Mouse (Mus musculus): Measurements from ENCODE around the gene Prss21. TPM values are rescaled to one million over a fixed set of nuclear protein-coding genes. Genes with fewer than 3 reads are reported as not detected.

Prss21 gene
- polyA plus RNA-seq, 1 experiment = not detected

DNA sequence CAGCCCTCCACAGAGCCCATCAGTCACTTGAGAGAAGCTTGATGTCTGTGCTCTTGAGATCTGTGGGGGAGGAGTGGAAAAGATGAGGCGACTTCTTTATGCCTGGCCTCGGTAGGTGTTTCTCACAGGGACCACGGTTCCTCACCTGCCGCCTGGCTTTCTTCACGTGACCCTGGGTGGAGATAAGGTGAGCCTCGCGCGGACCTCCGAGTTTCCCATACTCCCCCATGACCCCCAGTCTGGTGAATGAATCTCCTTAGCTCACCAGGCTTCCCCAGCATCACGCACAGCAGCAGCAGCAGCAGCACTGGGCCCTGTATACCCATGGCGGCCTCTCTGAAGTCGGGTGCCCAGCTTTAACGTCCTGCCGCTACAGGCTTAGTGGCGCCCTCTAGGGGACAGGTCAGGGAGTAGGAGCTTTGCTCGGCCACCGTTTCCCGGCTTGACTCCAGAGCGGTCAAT is 24.0 kb upstream of the Prss21 start, which contains the start of the genes Prss32 and Prss41:
Prss32 (plus strand) TSS at position 44 of the 462 bp plus-strand sequence.
Prss41 (minus strand) TSS at position 361 of the 462 bp plus-strand sequence.
- H3K79me2 ChIP-seq (ENCODE audit: control insufficient read depth, insufficient read depth) = no peaks in the 10 kb centered on the region
- no peaks in the 10 kb centered on the region for H3K36me3 ChIP-seq (ENCODE audit: control insufficient read depth, insufficient read depth)
- H3K27me3 ChIP-seq (ENCODE audit: control insufficient read depth, insufficient read depth, insufficient read length) = no peaks in the 10 kb centered on the region
- no peak within 1 kb of the TSS for H3ac ChIP-seq (ENCODE audit: control insufficient read depth, insufficient read length)
- no peak within 1 kb of the TSS for H3K4me2 ChIP-seq (ENCODE audit: low read depth)
- TF ChIP-seq USF1 (IDR thresholded peaks at IDR 0.05; ENCODE audit: low read depth) (no peak), MYOG (IDR thresholded peaks at IDR 0.05; ENCODE audit: control insufficient read depth in 1 of 3, insufficient read depth in 1 of 3, insufficient read length in 2 of 3, low read depth in 2 of 3) (no peak), MYOD1 (IDR thresholded peaks at IDR 0.05; ENCODE audit: control insufficient read depth in 1 of 3, insufficient read length in 2 of 3, low read depth in 2 of 3) (no peak), CEBPB (IDR thresholded peaks at IDR 0.05; ENCODE audit: insufficient read depth, poor library complexity, severe bottlenecking) (no peak), TCF12 (IDR thresholded peaks at IDR 0.05; ENCODE audit: insufficient read depth, poor library complexity, severe bottlenecking) (no peak), MAX (IDR thresholded peaks at IDR 0.05; ENCODE audit: low read depth) (no peak), E2F4 (IDR thresholded peaks at IDR 0.05; ENCODE audit: insufficient read depth) (no peak), REST (IDR thresholded peaks at IDR 0.05; ENCODE audit: insufficient read depth, insufficient read length) (no peak), SRF (IDR thresholded peaks at IDR 0.05; ENCODE audit: control insufficient read depth, insufficient read length, low read depth) (no peak), TCF3 (IDR thresholded peaks at IDR 0.05; ENCODE audit: insufficient read length, low read depth) (no peak), POLR2AphosphoS2 (IDR thresholded peaks at IDR 0.05; ENCODE audit: insufficient read length, low read depth) (no peak), POLR2A (IDR thresholded peaks at IDR 0.05; ENCODE audit: insufficient read length, low read depth) (no peak)
- no peak within 1 kb of the TSS for H3K4me3 ChIP-seq

DNA sequence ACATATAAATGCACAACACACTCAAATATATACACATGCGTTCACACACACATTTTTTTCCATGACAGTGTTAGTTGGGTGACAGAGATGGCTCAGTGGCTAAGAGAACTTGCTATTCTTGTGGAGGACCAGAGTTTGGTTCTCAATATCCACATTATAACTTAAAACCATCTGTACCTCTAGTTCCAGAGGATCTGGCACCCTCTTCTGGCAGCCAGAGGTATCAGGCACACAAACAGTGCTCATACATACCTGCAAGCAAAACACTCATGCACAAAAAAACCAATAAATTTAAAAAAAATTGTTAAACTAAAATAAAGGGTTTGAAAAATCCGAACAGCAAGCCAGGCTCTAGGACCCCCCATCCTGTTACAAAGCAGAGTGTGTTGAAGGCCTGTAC is 17.8 kb upstream of the Prss21 start:
- Histone ChIP-seq H3K36me3 (ENCODE audit: control insufficient read depth, insufficient read depth) (no peaks in the 10 kb centered on the region), H3K4me2 (ENCODE audit: low read depth) (no peak overlapping the region), H3K79me2 (ENCODE audit: control insufficient read depth, insufficient read depth) (no peaks in the 10 kb centered on the region), H3K4me3 (no peak overlapping the region), H3ac (ENCODE audit: control insufficient read depth, insufficient read length) (no peak overlapping the region), H3K27me3 (ENCODE audit: control insufficient read depth, insufficient read depth, insufficient read length) (no peaks in the 10 kb centered on the region)
- TF ChIP-seq TCF3 (IDR thresholded peaks at IDR 0.05; ENCODE audit: insufficient read length, low read depth) (no peak), SRF (IDR thresholded peaks at IDR 0.05; ENCODE audit: control insufficient read depth, insufficient read length, low read depth) (no peak), MAX (IDR thresholded peaks at IDR 0.05; ENCODE audit: low read depth) (no peak), TCF12 (IDR thresholded peaks at IDR 0.05; ENCODE audit: insufficient read depth, poor library complexity, severe bottlenecking) (no peak), POLR2A (IDR thresholded peaks at IDR 0.05; ENCODE audit: insufficient read length, low read depth) (no peak), E2F4 (IDR thresholded peaks at IDR 0.05; ENCODE audit: insufficient read depth) (no peak), MYOD1 (IDR thresholded peaks at IDR 0.05; ENCODE audit: control insufficient read depth in 1 of 3, insufficient read length in 2 of 3, low read depth in 2 of 3) (no peak)

DNA sequence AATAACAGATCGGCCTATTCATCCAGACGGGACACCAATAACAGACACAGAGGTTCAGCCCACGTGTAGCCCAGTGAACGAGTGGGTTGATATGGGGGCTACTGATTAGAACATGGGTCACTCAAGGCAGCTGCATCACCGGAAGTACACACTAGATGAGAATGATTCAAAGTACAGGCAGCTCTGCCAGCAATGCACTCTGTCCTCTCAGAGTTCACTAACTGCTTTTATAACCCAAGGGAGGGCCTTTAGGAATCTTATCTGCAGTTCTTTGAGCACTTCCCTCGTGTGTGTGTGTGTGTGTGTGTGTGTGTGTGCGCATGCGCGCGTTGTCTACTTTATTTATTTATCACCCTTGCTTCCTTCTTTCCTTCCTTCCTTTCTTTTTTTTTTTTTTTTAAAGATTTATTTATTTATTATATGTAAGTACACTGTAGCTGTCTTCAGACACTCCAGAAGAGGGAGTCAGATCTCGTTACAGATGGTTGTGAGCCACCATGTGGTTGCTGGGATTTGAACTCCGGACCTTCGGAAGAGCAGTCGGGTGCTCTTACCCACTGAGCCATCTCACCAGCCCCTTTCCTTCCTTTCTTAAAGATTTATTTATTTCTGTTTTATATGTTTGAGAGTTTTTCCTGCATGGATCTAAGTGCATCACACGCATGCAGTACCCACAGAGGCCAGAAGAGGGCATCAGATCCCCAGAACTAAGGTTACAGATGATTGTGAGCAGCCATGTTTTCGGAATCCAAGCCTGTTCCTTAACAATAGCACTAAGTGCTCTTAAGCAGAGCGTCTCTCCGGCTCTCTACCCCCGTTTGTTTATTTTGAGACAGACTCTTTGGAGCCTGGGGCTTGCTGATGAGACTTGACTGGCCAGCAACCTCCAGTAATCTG is 16.8 kb upstream of the Prss21 start:
- TF ChIP-seq REST (IDR thresholded peaks at IDR 0.05; ENCODE audit: insufficient read depth, insufficient read length) (no peak), POLR2AphosphoS2 (IDR thresholded peaks at IDR 0.05; ENCODE audit: insufficient read length, low read depth) (no peak), SRF (IDR thresholded peaks at IDR 0.05; ENCODE audit: control insufficient read depth, insufficient read length, low read depth) (no peak), USF1 (IDR thresholded peaks at IDR 0.05; ENCODE audit: low read depth) (no peak), TCF3 (IDR thresholded peaks at IDR 0.05; ENCODE audit: insufficient read length, low read depth) (no peak), POLR2A (IDR thresholded peaks at IDR 0.05; ENCODE audit: insufficient read length, low read depth) (no peak), CEBPB (IDR thresholded peaks at IDR 0.05; ENCODE audit: insufficient read depth, poor library complexity, severe bottlenecking) (no peak), MYOD1 (IDR thresholded peaks at IDR 0.05; ENCODE audit: control insufficient read depth in 1 of 3, insufficient read length in 2 of 3, low read depth in 2 of 3) (no peak), TCF12 (IDR thresholded peaks at IDR 0.05; ENCODE audit: insufficient read depth, poor library complexity, severe bottlenecking) (no peak), E2F4 (IDR thresholded peaks at IDR 0.05; ENCODE audit: insufficient read depth) (no peak), MYOG (IDR thresholded peaks at IDR 0.05; ENCODE audit: control insufficient read depth in 1 of 3, insufficient read depth in 1 of 3, insufficient read length in 2 of 3, low read depth in 2 of 3) (no peak), MAX (IDR thresholded peaks at IDR 0.05; ENCODE audit: low read depth) (no peak)
- Histone ChIP-seq H3K36me3 (ENCODE audit: control insufficient read depth, insufficient read depth) (no peaks in the 10 kb centered on the region), H3K27me3 (ENCODE audit: control insufficient read depth, insufficient read depth, insufficient read length) (no peaks in the 10 kb centered on the region), H3K79me2 (ENCODE audit: control insufficient read depth, insufficient read depth) (no peaks in the 10 kb centered on the region), H3ac (ENCODE audit: control insufficient read depth, insufficient read length) (no peak overlapping the region), H3K4me2 (ENCODE audit: low read depth) (no peak overlapping the region), H3K4me3 (no peak overlapping the region)

DNA sequence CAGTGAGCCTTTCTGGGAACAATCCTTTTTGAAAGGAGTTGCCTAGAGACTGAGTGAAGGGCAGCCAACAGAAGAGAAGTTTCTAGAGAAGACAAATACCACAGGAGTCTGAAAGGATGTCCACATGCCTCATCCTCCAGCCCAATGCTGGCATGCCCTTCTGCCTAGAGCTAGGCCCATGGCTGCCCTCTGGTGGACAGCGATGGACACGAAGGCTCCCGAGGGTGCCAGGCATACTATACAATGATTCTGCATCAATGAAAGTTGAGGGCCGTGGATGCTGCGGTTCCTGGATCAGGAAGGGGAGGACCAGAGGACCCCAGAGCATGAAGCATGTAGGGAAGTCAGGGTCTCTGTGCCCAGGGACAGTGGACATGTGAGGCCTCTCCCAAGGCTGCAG is 14.6 kb upstream of the Prss21 start:
- H3K4me2 ChIP-seq (ENCODE audit: low read depth) = no peak overlapping the region
- H3K4me3 ChIP-seq = no peak overlapping the region
- H3K36me3 ChIP-seq (ENCODE audit: control insufficient read depth, insufficient read depth) = no peaks in the 10 kb centered on the region
- no peak overlapping the region for H3ac ChIP-seq (ENCODE audit: control insufficient read depth, insufficient read length)
- H3K27me3 ChIP-seq (ENCODE audit: control insufficient read depth, insufficient read depth, insufficient read length) = no peaks in the 10 kb centered on the region
- TF ChIP-seq CEBPB (IDR thresholded peaks at IDR 0.05; ENCODE audit: insufficient read depth, poor library complexity, severe bottlenecking) (no peak), USF1 (IDR thresholded peaks at IDR 0.05; ENCODE audit: low read depth) (no peak), POLR2A (IDR thresholded peaks at IDR 0.05; ENCODE audit: insufficient read length, low read depth) (no peak), MYOG (IDR thresholded peaks at IDR 0.05; ENCODE audit: control insufficient read depth in 1 of 3, insufficient read depth in 1 of 3, insufficient read length in 2 of 3, low read depth in 2 of 3) (no peak), POLR2AphosphoS2 (IDR thresholded peaks at IDR 0.05; ENCODE audit: insufficient read length, low read depth) (no peak), E2F4 (IDR thresholded peaks at IDR 0.05; ENCODE audit: insufficient read depth) (no peak), MYOD1 (IDR thresholded peaks at IDR 0.05; ENCODE audit: control insufficient read depth in 1 of 3, insufficient read length in 2 of 3, low read depth in 2 of 3) (no peak), TCF3 (IDR thresholded peaks at IDR 0.05; ENCODE audit: insufficient read length, low read depth) (no peak), MAX (IDR thresholded peaks at IDR 0.05; ENCODE audit: low read depth) (no peak), SRF (IDR thresholded peaks at IDR 0.05; ENCODE audit: control insufficient read depth, insufficient read length, low read depth) (no peak)
- H3K79me2 ChIP-seq (ENCODE audit: control insufficient read depth, insufficient read depth) = no peaks in the 10 kb centered on the region

Measured in myocyte (in vitro differentiated cells).